Mouse (Mus musculus): ENCODE data around the gene Tacc3.

DNA sequence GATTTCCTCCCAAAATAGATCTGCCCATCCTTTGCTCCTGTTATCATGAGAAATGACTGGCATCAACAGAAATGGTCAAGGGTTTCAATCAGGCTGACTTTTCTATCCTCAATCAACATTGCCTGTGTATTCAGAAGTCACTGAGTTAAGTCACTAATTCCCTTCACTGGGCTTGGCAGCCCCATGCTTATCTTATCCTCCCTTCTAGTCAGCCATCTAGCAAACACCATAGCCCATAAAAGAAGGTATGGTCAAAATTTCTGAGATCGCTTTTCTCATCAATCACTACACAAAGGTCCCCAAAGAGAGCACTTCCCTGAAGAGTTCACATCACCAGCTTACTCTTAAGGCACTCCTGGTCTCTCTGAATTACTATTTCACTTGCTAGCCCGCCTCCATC, 6.9 kb upstream of the Tacc3 start:
- TF ChIP-seq POLR2A (IDR thresholded peaks at IDR 0.05; ENCODE audit: low read depth, low read length) (no peak), CTCF (IDR thresholded peaks at IDR 0.05; ENCODE audit: extremely low read depth, insufficient read length, insufficient replicate concordance, low read depth, low read length) (no peak)
